21 mouse cellular contexts compared by ENCODE assay signal in genomic region chr9:46009669-46009983, GRCm38 (mm10). TPM values are rescaled to one million over a fixed set of nuclear protein-coding genes. Genes with fewer than 3 reads are reported as not detected.
DNase-seq lines count a peak whose midpoint lies in the region; ATAC-seq and TF ChIP-seq lines count a peak whose summit lies in the region.
"Had no signal": no experiment of that assay in that cellular context is flagged by ENCODE, and none has a peak within 500 bp of the region (broad histone marks: within the 10 kb centered on the region; RNA-seq: fewer than 3 reads in every experiment).

No protein-coding gene starts in this region.

- no peak for TF ChIP-seq EP300 in ES-Bruce4 (IDR thresholded peaks at IDR 0.05; ENCODE audit: insufficient read depth, low read depth, low read length)

- H3K4me2 ChIP-seq in midbrain, embryonic 11.5 days, result no peak overlapping the region
- H3K4me2 ChIP-seq: embryonic facial prominence, embryonic 13.5 days; forebrain, embryonic 15.5 days; limb, embryonic 15.5 days; stomach, embryonic 15.5 days had no signal

- H3K27me3 ChIP-seq in midbrain, embryonic 11.5 days (ENCODE audit: control insufficient read depth, insufficient read depth, low read length), result no peaks in the 10 kb centered on the region
- H3K27me3 ChIP-seq in midbrain, embryonic 10.5 days (ENCODE audit: low read depth, poor library complexity, severe bottlenecking), result peaks cover 6% of the 10 kb centered on the region
- H3K27me3 ChIP-seq in ES-Bruce4 (ENCODE audit: control insufficient read depth, insufficient read depth, low read length, poor library complexity, severe bottlenecking), result no peaks in the 10 kb centered on the region
- no peaks in the 10 kb centered on the region for H3K27me3 ChIP-seq in splenic B cell, adult 2 months (ENCODE audit: control insufficient read depth, insufficient read depth, low read length, poor library complexity, severe bottlenecking)
- H3K27me3 ChIP-seq: embryonic facial prominence, embryonic 13.5 days; forebrain, embryonic 15.5 days; limb, embryonic 15.5 days; megakaryocyte, embryonic 14.5 days; stomach, embryonic 15.5 days had no signal

- no peak overlapping the region for H3K9ac ChIP-seq in midbrain, embryonic 11.5 days (ENCODE audit: low read length)
- no peak overlapping the region for H3K9ac ChIP-seq in ES-Bruce4 (ENCODE audit: low read depth, poor library complexity, severe bottlenecking)
- H3K9ac ChIP-seq: embryonic facial prominence, embryonic 13.5 days; forebrain, embryonic 15.5 days; limb, embryonic 15.5 days; stomach, embryonic 15.5 days had no signal

- no peaks in the 10 kb centered on the region for H3K9me3 ChIP-seq in midbrain, embryonic 11.5 days (ENCODE audit: control insufficient read depth, low read length)
- H3K9me3 ChIP-seq in midbrain, embryonic 10.5 days (replicated peaks), result no peaks in the 10 kb centered on the region
- H3K9me3 ChIP-seq in ES-Bruce4 (replicated peaks; ENCODE audit: control insufficient read depth, insufficient read depth, low read length, poor library complexity, severe bottlenecking), result no peaks in the 10 kb centered on the region
- H3K9me3 ChIP-seq: embryonic facial prominence, embryonic 13.5 days; forebrain, embryonic 15.5 days; limb, embryonic 15.5 days; megakaryocyte, embryonic 14.5 days; stomach, embryonic 15.5 days had no signal

- no peak for TF ChIP-seq CTCF in ES-Bruce4 (IDR thresholded peaks at IDR 0.05; ENCODE audit: low read depth, low read length)

- intact Hi-C loops in gastrocnemius, postnatal 36 days (cut with DNase I), result no loop called here

- WGBS in midbrain, embryonic 11.5 days, result 79% methylated on average over 1 of the region's 1 CpGs
- 69% methylated on average over 1 of the region's 1 CpGs for WGBS in midbrain, embryonic 10.5 days

- no peak for TF ChIP-seq POLR2A in ES-Bruce4 (IDR thresholded peaks at IDR 0.05; ENCODE audit: insufficient read depth, low read length)

- H3K4me1 ChIP-seq in midbrain, embryonic 11.5 days (ENCODE audit: control insufficient read depth, insufficient read depth, low read length), result peaks cover 11% of the 10 kb centered on the region
- peaks cover 32% of the 10 kb centered on the region for H3K4me1 ChIP-seq in midbrain, embryonic 10.5 days
- H3K4me1 ChIP-seq in ES-Bruce4 (ENCODE audit: control insufficient read depth, insufficient read depth, low read length), result peaks cover 3% of the 10 kb centered on the region

- no peaks in the 10 kb centered on the region for H3K36me3 ChIP-seq in midbrain, embryonic 11.5 days (ENCODE audit: control insufficient read depth, insufficient read depth, low read length)
- no peaks in the 10 kb centered on the region for H3K36me3 ChIP-seq in midbrain, embryonic 10.5 days
- no peaks in the 10 kb centered on the region for H3K36me3 ChIP-seq in ES-Bruce4 (ENCODE audit: control insufficient read depth, insufficient read depth, low read length, poor library complexity, severe bottlenecking)
- H3K36me3 ChIP-seq in splenic B cell, adult 2 months (ENCODE audit: control insufficient read depth, insufficient read depth, low read length, poor library complexity, severe bottlenecking), result no peaks in the 10 kb centered on the region
- H3K36me3 ChIP-seq: embryonic facial prominence, embryonic 13.5 days; forebrain, embryonic 15.5 days; limb, embryonic 15.5 days; stomach, embryonic 15.5 days had no signal

- no peak overlapping the region for H3K4me3 ChIP-seq in midbrain, embryonic 11.5 days (ENCODE audit: low read depth, low read length)
- H3K4me3 ChIP-seq in midbrain, embryonic 10.5 days, result no peak overlapping the region
- no peak overlapping the region for H3K4me3 ChIP-seq in ES-Bruce4 (ENCODE audit: low read depth, low read length)
- H3K4me3 ChIP-seq: embryonic facial prominence, embryonic 13.5 days; forebrain, embryonic 15.5 days; limb, embryonic 15.5 days; megakaryocyte, embryonic 14.5 days; stomach, embryonic 15.5 days had no signal

- DNase-seq in midbrain, embryonic 11.5 days (ENCODE audit: low spot score, missing footprints), result peak; percentile 53
- no peak for DNase-seq in midbrain, embryonic 10.5 days (ENCODE audit: low spot score)
- peak; percentile 77 for DNase-seq in splenic B cell, adult 2 months (ENCODE audit: low read depth, low spot score)
- DNase-seq in kidney, adult 8-10 months, result no peak
- no peak for DNase-seq in gastrocnemius, postnatal 36 days
- DNase-seq: adrenal gland, adult 2 months; cerebellum, adult 9-11 months; gastrocnemius, postnatal 14 days; kidney, adult 18-20 months; kidney, postnatal 25 days; lung, adult 2 months; retina, postnatal 1 day; thymus, adult 2 months had no signal

- no peak overlapping the region for H3K27ac ChIP-seq in midbrain, embryonic 11.5 days (ENCODE audit: low read depth, low read length)
- H3K27ac ChIP-seq in midbrain, embryonic 10.5 days (replicated peaks), result no peak overlapping the region
- H3K27ac ChIP-seq in ES-Bruce4 (ENCODE audit: insufficient read depth, low read length), result peak overlapping the region; percentile 30; the same call in 1 of the 2 replicates
- H3K27ac ChIP-seq: embryonic facial prominence, embryonic 13.5 days; forebrain, embryonic 15.5 days; limb, embryonic 15.5 days; stomach, embryonic 15.5 days had no signal

- no peak for ATAC-seq in midbrain, embryonic 11.5 days (ENCODE audit: low FRiP score)
- peak; percentile 54 for ATAC-seq in granulocyte monocyte progenitor cell, adult 5-6 weeks (replicated peaks; ENCODE audit: poor library complexity, severe bottlenecking)
- ATAC-seq: forebrain, embryonic 15.5 days; midbrain, embryonic 16.5 days had no signal

RNA-seq across cellular contexts. Expression of gene Pafah1b2, which starts 2.9 kb away (rescaled TPM):
- 274 and 275 TPM in 2 replicates for polyA plus RNA-seq in midbrain, embryonic 11.5 days (2014; fragmentation: Nextera tagmentation; extraction: Ambion mirVana)
- 276 and 298 TPM in 2 replicates for polyA plus RNA-seq in midbrain, embryonic 10.5 days (2016; fragmentation: Nextera tagmentation; extraction: Ambion mirVana)
- 76.6 and 77.0 TPM in 2 replicates for polyA plus RNA-seq in ES-Bruce4 (2011; ENCODE audit: insufficient read depth, insufficient read length, low read depth, missing spikeins)
- total RNA-seq in granulocyte monocyte progenitor cell, adult 5-6 weeks (2014; fragmentation: Nextera tagmentation), result 30.6 and 32.3 TPM in 2 replicates
- 88.9 and 95.7 TPM in 2 replicates for total RNA-seq in granulocyte monocyte progenitor cell, adult 5-6 weeks (2017)
- 10 to 100 TPM; 24.7 to 26.8 TPM for total RNA-seq in gastrocnemius, postnatal 36 days (2021)

RNA-seq across cellular contexts. Expression of gene Sik3, which starts 3.0 kb away (rescaled TPM):
- 8.7 and 8.9 TPM in 2 replicates for polyA plus RNA-seq in midbrain, embryonic 11.5 days (2014; fragmentation: Nextera tagmentation; extraction: Ambion mirVana)
- polyA plus RNA-seq in midbrain, embryonic 10.5 days (2016; fragmentation: Nextera tagmentation; extraction: Ambion mirVana), result 3.9 and 4.5 TPM in 2 replicates
- polyA plus RNA-seq in ES-Bruce4 (2011; ENCODE audit: insufficient read depth, insufficient read length, low read depth, missing spikeins), result 23.2 and 28.1 TPM in 2 replicates
- 35.8 and 59.8 TPM in 2 replicates for total RNA-seq in granulocyte monocyte progenitor cell, adult 5-6 weeks (2014; fragmentation: Nextera tagmentation)
- total RNA-seq in granulocyte monocyte progenitor cell, adult 5-6 weeks (2017), result 12.7 and 16.5 TPM in 2 replicates
- 10 to 100 TPM; 28.6 to 43.1 TPM for total RNA-seq in gastrocnemius, postnatal 36 days (2021)

RNA-seq across cellular contexts. Expression of gene Sidt2, which starts 54.6 kb away (rescaled TPM):
- 20.0 and 21.7 TPM in 2 replicates for polyA plus RNA-seq in midbrain, embryonic 11.5 days (2014; fragmentation: Nextera tagmentation; extraction: Ambion mirVana)
- 23.7 and 27.3 TPM in 2 replicates for polyA plus RNA-seq in midbrain, embryonic 10.5 days (2016; fragmentation: Nextera tagmentation; extraction: Ambion mirVana)
- 89.9 and 93.6 TPM in 2 replicates for polyA plus RNA-seq in ES-Bruce4 (2011; ENCODE audit: insufficient read depth, insufficient read length, low read depth, missing spikeins)
- total RNA-seq in granulocyte monocyte progenitor cell, adult 5-6 weeks (2014; fragmentation: Nextera tagmentation), result 31.0 and 57.9 TPM in 2 replicates
- 18.7 and 29.3 TPM in 2 replicates for total RNA-seq in granulocyte monocyte progenitor cell, adult 5-6 weeks (2017)
- total RNA-seq in gastrocnemius, postnatal 36 days (2021), result 10 to 100 TPM; 61.1 to 74.9 TPM

Comparison
In these comparisons a context has a peak if more than half of its experiments do, and no peak if none do; other contexts are left out.
1. DNase-seq: peak in midbrain, embryonic 11.5 days (single experiment) and splenic B cell, adult 2 months (single experiment); none in midbrain, embryonic 10.5 days (single experiment), kidney, adult 8-10 months (0 of 2) and gastrocnemius, postnatal 36 days (0 of 2).